Mouse (Mus musculus): ENCODE results near the gene Wipf1. TPM values are rescaled to one million over a fixed set of nuclear protein-coding genes. Genes with fewer than 3 reads are reported as not detected.

Wipf1 gene
- total RNA-seq, 2 experiments from 2014 or later, result 17.4 to 19.8 TPM

DNA sequence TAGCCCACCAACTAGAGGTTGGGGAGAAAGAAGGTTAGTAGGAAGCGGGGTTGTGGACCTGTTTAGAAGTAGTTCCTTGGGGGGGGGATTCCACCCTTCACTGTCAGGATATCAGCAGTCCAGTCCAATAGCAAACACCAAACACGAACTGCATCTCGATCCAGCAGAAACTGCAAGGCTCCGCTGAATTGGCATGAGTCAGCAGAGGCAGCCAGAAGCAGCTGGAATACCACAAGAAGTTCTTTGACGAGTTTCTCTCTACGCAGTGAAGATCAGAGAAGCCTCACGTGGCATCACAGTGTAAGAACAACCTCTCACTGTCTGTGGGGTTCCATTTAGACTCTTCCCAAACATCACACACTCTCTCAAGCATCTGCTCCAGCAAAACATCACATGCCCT lies 124.6 kb downstream of the Wipf1 start:
- no peak for DNase-seq
- intact Hi-C loops (cut with DNase I; ENCODE audit: low total_unique reads), result no loop called here

DNA sequence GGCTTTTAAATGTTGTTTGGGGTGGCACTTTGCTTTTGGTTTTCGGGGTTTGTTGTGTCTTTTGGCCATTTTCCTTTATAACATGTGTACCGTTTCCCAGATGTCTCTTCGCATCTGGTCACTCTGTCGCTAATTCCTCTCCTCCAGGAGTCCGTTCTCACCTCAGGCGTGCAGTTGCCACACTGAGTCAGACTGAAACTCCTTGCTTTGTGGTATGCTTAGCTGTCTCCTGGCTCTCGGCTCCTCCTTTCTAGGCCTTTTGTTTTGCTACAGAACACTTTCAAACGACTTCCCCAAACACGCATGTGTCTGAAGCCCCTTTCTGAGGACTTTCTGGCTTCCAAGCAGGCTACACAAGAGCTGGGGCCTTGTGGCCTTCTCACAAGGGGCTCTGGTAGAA lies 125.1 kb downstream of the Wipf1 start:
- intact Hi-C loops (cut with DNase I; ENCODE audit: low total_unique reads), result no loop called here
- no peak for DNase-seq

DNA sequence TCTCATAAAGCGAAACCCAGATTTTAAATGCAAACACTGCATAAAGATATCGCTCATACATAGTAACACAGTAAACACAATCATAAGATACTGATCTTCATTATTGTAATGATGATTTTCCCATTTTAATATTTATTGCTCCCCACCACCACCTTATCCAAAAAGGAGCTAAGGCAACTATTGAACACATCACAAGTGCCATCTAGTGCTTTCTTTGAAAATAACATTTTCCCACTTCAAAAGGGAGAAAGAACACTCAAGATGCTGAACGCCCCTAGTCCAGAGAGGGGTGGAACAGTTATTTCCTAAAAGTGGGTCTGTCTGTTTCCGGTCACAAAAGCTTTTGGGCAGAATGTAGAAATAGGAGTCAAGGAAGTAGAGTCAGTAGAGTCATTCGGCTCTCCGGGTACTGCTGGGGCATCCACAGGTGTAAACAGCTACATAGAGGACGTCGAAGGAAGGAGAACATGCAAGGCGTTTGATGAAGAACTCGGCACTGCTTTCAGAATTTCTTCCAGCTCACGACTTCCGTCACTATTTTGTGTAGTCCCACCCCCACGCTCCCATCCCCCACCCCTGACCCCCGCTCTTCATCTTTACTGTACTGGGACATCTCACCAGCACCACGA lies 126.0 kb downstream of the Wipf1 start:
- intact Hi-C loops (cut with DNase I; ENCODE audit: low total_unique reads), result no loop called here
- no peak for DNase-seq

- DNase-seq, result no peak
- intact Hi-C loops (cut with DNase I; ENCODE audit: low total_unique reads), result no loop called here
Observed at GRCm38 (mm10) chr2:73401689-73402088, 127.8 kb downstream of the Wipf1 start.

- DNase-seq, result no peak
- intact Hi-C loops (cut with DNase I; ENCODE audit: low total_unique reads), result loop anchor here (10.0 kb wide), 1 partner anchor 83 kb away; the partner anchor contains the start of genes Cir1 and Scrn3
Observed at GRCm38 (mm10) chr2:73397476-73397875, 132.1 kb downstream of the Wipf1 start.

- no peak for DNase-seq
- intact Hi-C loops (cut with DNase I; ENCODE audit: low total_unique reads), result loop anchor here (10.0 kb wide), 1 partner anchor 82 kb away; the partner anchor contains the start of genes Cir1 and Scrn3
Observed at GRCm38 (mm10) chr2:73396828-73397325, 132.7 kb downstream of the Wipf1 start.

- intact Hi-C loops (cut with DNase I; ENCODE audit: low total_unique reads), result loop anchor here (10.0 kb wide), 1 partner anchor 81 kb away; the partner anchor contains the start of genes Cir1 and Scrn3
- no peak for DNase-seq
Observed at GRCm38 (mm10) chr2:73395516-73395915, 134.0 kb downstream of the Wipf1 start.

DNA sequence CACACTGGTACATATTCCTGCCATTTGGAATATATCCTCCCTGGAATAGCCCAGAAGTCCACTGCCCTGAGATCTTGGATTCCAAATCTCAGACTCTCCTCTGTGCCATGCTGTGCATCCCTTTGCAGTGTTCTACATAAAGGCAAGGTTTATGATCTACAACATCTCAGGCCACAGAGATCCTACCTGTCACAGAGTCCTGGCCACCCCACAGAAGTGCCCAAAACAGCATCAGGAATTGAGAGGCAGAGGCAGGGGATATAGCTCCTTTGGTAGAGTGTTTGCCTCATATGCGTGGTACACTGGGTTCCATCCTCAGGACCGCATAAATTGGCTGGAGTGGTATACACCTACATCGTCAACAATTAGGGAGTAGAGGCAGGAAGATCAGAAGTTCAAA lies 135.1 kb downstream of the Wipf1 start:
- intact Hi-C loops (cut with DNase I; ENCODE audit: low total_unique reads), result loop anchor here (10.0 kb wide), 1 partner anchor 80 kb away; the partner anchor contains the start of genes Cir1 and Scrn3

DNA sequence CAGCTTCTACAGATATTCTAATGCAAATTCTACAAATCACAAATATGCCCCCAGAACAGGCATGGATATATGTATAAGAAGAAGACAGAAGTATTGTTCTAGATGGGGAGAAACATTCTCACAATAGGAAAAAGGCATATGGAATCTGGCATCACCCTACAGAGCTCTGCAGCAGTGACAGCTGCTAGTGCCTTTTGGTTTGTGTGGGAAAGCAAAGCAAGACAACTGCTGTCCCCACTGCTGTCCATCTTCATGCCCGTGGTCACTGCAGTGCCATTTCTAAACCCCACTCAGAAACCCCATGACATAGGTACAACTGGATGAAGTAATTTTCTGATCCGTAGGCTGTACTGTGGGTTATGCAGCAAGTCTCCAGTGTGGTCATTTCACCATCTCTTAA lies 136.8 kb downstream of the Wipf1 start:
- DNase-seq, result no peak
- intact Hi-C loops (cut with DNase I; ENCODE audit: low total_unique reads), result loop anchor here (10.0 kb wide), 1 partner anchor 78 kb away; the partner anchor contains the start of genes Cir1 and Scrn3

More for the DNA sequence above, 135.1 kb downstream of the Wipf1 start:
- no peak for DNase-seq

DNA sequence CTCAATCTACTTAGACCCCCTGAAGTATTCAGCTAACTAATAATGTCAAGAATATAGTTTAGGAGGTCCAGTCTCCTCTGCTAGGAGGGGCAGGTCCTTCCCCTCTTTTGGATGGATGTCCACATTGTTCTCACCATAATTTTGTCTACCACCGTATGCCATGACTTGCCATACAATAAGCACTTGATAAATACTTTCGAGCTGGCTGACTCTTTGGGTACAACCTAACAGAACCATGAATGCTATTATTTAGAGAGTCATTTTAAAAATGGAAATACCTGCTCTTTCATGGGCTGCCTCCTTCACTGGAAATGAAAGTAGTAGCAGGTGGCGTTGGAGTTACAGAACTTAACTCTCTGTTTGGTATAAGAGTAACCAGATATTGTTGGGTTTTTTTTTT lies 139.6 kb downstream of the Wipf1 start:
- intact Hi-C loops (cut with DNase I; ENCODE audit: low total_unique reads), result loop anchor here (10.0 kb wide), 1 partner anchor 75 kb away; the partner anchor contains the start of genes Cir1 and Scrn3
- no peak for DNase-seq

DNA sequence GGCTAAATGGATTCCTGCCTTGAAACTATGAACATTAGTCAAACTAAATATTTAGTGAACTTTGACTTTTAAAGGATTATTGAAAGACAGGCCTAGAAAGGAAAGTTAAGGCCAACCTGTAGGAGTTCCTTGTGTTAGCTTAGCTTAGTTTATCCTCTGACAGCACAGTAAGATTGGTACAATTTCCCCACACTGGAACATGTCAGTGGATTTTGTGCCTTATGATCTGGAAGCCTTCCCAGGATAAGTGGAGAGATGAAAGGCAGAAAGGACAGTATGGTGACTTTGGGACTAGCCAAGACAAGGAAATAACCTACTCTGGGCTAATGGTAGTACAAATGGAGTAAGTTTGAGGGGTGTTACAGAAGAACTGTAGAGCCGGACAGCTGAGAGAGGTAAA lies 141.7 kb downstream of the Wipf1 start:
- no peak for DNase-seq

DNA sequence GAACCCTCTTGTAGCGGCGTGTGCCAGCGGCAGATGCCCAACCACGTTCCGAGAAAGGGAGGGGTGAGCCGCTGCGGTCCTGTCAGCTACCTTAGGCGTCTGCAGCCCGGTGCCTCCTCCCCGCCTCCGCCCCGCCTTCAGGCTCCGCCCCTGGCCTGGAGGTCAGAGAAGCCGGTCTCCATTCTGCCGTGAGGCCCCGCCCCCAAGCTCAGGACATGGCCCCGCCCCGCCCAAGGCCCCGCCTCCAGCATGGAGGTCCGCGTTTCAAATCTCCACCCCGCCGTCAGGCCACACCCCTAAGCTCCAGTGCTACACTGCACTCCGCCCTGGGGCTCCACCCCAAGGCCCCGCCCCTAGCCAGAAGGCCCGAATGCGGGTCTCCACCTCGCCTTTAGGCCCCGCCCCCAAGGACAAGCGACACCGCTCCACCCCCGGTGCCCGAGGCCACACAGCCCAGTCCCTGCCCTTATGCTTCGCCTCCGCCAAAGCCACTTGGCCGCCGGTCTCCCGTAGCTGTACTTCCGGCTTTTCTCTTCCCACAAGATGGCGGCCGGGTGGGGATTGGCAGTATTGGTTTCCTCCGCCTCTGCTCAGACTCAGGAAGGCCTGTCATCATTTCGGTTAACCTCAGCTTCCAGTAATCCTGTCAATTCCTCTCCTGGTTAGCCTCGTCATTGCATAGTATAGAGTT lies 143.0 kb downstream of the Wipf1 start, which contains the start of gene Gpr155:
Gene Gpr155, minus strand, starts transcription at position 217 of the 691 bp plus-strand sequence.
- intact Hi-C loops (cut with DNase I; ENCODE audit: low total_unique reads), result no loop called here
- peak; percentile 100 for DNase-seq

More for the DNA sequence above, 141.7 kb downstream of the Wipf1 start:
- intact Hi-C loops (cut with DNase I; ENCODE audit: low total_unique reads), result no loop called here

GRCm38 (mm10) chr2:73385641-73386355 lies 143.7 kb downstream of the Wipf1 start:
- no peak for DNase-seq
- intact Hi-C loops (cut with DNase I; ENCODE audit: low total_unique reads), result no loop called here

DNA sequence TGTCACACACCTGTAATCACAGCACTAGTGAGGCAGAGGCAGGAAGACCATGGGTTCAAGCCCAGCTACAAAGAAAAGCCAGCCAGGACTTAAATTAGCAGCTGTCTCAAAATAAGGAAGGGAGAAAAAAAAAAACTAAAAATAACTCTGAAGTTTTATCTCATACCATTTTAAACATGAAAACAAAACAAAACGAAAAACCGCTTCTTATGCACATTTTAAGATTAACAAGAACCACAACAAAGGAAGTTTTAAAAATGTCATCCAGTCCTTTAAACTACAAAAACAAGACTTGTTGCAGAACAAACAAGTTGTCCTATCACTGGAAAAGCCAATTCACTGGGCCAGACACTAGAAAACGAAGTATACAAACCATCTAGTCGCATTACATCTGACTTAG lies 144.4 kb downstream of the Wipf1 start:
- intact Hi-C loops (cut with DNase I; ENCODE audit: low total_unique reads), result no loop called here
- no peak for DNase-seq

DNA sequence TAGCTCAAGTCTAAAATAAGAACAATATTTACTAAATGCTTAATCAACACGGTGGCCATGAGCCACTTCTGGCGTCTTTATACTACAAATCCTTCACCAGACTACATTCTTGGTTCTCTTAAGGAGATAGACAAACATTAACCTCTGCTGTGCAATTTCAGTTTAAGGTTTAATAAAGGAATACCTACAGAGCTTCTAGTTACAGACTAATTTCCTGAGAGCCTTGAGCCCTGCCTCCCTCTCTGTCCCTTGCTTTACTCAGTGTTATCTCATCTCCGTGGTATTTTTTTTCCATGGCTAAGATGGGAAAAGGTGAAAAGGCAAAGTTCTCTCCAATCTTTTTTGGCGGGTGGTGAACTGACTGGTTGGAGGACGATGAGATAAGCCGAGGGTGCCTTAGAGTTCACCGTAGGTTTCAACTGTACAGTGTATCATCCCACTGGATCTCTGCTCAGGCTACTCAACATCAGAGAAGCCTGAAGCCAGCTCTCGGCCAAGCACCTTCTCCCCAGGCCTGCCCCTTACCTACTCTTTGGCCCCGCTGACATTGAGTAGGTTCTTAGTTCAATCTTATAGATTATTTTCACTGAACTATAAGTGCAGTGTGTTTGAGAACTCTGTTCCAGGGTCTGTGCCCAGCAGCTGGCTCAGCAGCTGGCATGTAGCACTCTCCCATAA lies 149.1 kb downstream of the Wipf1 start:
- DNase-seq, result no peak
- intact Hi-C loops (cut with DNase I; ENCODE audit: low total_unique reads), result no loop called here

GRCm38 (mm10) chr2:73379656-73380055 lies 149.9 kb downstream of the Wipf1 start:
- DNase-seq, result no peak
- intact Hi-C loops (cut with DNase I; ENCODE audit: low total_unique reads), result no loop called here
